Comparison of ENCODE assay signal across 20 mouse cellular contexts in the genomic region with DNA sequence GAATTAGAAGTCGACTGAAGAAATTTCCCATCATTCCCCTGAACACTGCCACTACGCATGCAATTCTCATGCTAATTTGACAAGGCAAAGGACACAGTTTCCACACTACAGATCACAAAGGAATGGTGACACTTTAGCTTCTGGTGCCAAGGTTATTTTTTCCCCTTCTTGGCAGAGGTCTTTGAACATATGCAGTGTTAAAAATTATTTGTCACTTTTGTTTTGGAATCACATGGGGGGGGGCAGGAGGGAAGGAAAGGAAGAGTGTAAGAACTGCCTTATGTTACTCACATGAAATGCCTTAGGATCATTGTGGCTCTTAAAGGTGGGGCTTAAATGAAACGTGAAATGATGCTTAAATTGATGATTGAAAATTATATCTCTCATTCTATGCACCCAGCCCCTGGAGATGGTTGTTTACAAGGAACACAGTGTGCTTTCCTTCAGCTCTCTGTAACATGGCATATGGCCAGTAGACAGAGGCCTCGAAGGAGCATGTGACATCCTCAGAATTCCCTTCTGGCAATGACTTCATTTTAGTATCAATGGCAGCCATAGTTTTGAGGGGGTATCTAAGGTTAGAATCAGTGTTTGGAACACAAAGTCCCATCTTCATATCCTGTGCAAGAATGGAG.
A peak's percentile ranks its signal among the peaks of the same experiment; 100 is the strongest.
DNase-seq lines count a peak whose midpoint lies in the region; ATAC-seq and TF ChIP-seq lines count a peak whose summit lies in the region.
"Had no signal": no experiment of that assay in that cellular context is flagged by ENCODE, and none has a peak within 500 bp of the region (broad histone marks: within the 10 kb centered on the region; RNA-seq: fewer than 3 reads in every experiment).

No protein-coding gene starts in this region.

- no peak for ATAC-seq in intestine, embryonic 15.5 days

- H3K4me1 ChIP-seq in intestine, embryonic 15.5 days (replicated peaks), result no peaks in the 10 kb centered on the region
- H3K4me1 ChIP-seq: limb, embryonic 10.5 days; midbrain, embryonic 12.5 days had no signal

- no peak overlapping the region for H3K4me3 ChIP-seq in layer of hippocampus, adult 2 months
- no peak overlapping the region for H3K4me3 ChIP-seq in intestine, embryonic 15.5 days (replicated peaks)
- H3K4me3 ChIP-seq: erythroblast, embryonic 14.5 days; gastrocnemius, adult 2 months; heart, adult 2 months; limb, embryonic 10.5 days; midbrain, embryonic 12.5 days had no signal

- H3K36me3 ChIP-seq in intestine, embryonic 15.5 days, result no peaks in the 10 kb centered on the region
- H3K36me3 ChIP-seq: limb, embryonic 10.5 days; midbrain, embryonic 12.5 days had no signal

- peak overlapping the region; percentile 75 for H3K27ac ChIP-seq in layer of hippocampus, adult 2 months
- H3K27ac ChIP-seq in intestine, embryonic 15.5 days, result no peak overlapping the region
- H3K27ac ChIP-seq: gastrocnemius, adult 2 months; heart, adult 2 months; hindbrain, embryonic 14.5 days; limb, embryonic 10.5 days; liver, embryonic 14.5 days; midbrain, embryonic 12.5 days had no signal

- H3K27me3 ChIP-seq in intestine, embryonic 15.5 days (replicated peaks), result no peaks in the 10 kb centered on the region
- H3K27me3 ChIP-seq: midbrain, embryonic 12.5 days had no signal

- H3K9me3 ChIP-seq in intestine, embryonic 15.5 days, result no peaks in the 10 kb centered on the region
- H3K9me3 ChIP-seq: limb, embryonic 10.5 days; midbrain, embryonic 12.5 days had no signal

- 80% methylated on average over 4 of the region's 4 CpGs for WGBS in intestine, embryonic 15.5 days

- DNase-seq in layer of hippocampus, adult 2 months (ENCODE audit: low spot score in 2 of 2), result peak in 1 of 2 experiments; percentile 21
- DNase-seq in layer of hippocampus, postnatal 25 days (ENCODE audit: extremely low spot score in 1 of 2, low spot score in 1 of 2), result no peak
- peak; percentile 5 for DNase-seq in testis, postnatal 14 days (ENCODE audit: low spot score)
- DNase-seq in testis, postnatal 10 days (ENCODE audit: low spot score), result no peak
- peak; percentile 94 for DNase-seq in cerebellum, adult 9-10 months
- DNase-seq in urinary bladder, postnatal 36 days (ENCODE audit: low spot score in 2 of 2), result no peak
- DNase-seq: adrenal gland, postnatal 10 days; gastrocnemius, adult 2 months; heart, adult 2 months; kidney, adult 11 months; kidney, postnatal 10 days; layer of hippocampus, postnatal 36 days; lung, postnatal 36 days; right cerebral cortex, postnatal 14 days had no signal

- H3K4me2 ChIP-seq in intestine, embryonic 15.5 days (replicated peaks), result no peak overlapping the region
- H3K4me2 ChIP-seq: hindbrain, embryonic 14.5 days; midbrain, embryonic 12.5 days had no signal

- TF ChIP-seq CTCF in layer of hippocampus, adult 2 months (conservative IDR thresholded peaks at IDR 0.05), result no peak

- no peak overlapping the region for H3K9ac ChIP-seq in intestine, embryonic 15.5 days
- H3K9ac ChIP-seq: hindbrain, embryonic 14.5 days; liver, embryonic 14.5 days; midbrain, embryonic 12.5 days had no signal

Comparison
In these comparisons a context has a peak if more than half of its experiments do, and no peak if none do; other contexts are left out.
1. DNase-seq: peak in testis, postnatal 14 days (single experiment) and cerebellum, adult 9-10 months (single experiment); none in layer of hippocampus, postnatal 25 days (0 of 2), testis, postnatal 10 days (single experiment) and urinary bladder, postnatal 36 days (0 of 2).